Mouse (Mus musculus): ENCODE data around the gene Cdkl5.

Gene Cdkl5

DNA sequence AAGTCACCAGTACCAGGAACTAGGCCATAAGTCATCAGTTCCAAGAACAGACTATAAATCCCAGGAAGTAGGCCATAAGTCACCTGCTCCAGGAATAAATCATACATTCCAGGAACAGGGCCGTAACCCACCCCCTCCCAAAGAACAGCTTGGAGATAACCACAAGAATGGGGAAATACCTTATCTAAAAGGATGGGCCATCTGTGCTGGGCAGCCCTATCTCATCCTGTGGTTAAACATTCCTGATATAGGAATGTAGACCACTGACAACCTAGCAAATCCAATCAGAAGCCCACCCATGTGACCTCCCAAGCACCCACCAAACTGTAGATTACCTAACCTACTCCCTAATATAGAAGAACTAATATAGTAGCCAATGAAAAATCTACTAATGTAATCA lies 249.1 kb downstream of the Cdkl5 start:
- DNase-seq (ENCODE audit: low read depth, low spot score), result no peak

GRCm38 (mm10) chrX:160735650-160736049 lies 258.9 kb downstream of the Cdkl5 start, which contains the start of gene Ppef1:
TSS of gene Ppef1 (minus strand) at chrX:160735765.
- no peak for DNase-seq (ENCODE audit: low read depth, low spot score)
